26 mouse cellular contexts compared by ENCODE assay signal in the genomic region with DNA sequence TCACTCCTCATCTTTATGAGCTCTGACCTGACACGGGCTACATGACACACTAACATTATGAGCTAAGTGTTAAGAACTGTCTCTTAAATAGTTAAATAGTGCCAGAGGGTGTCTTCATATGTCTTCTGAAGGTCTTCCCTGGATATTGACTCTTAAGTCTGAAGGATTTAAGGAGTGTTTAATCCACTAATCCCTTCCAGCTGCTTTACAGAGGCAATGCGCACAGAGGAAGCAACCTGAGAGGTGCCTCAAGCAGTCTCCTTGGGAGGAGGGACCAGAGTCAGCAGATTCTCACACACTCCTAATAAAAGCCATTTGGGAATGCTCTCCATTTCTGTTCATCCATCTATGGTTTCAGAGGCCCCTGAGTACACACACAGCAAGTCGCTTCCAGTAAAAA.
DNase-seq lines count a peak whose midpoint lies in the region; ATAC-seq and TF ChIP-seq lines count a peak whose summit lies in the region.
"Had no signal": no experiment of that assay in that cellular context is flagged by ENCODE, and none has a peak within 500 bp of the region (broad histone marks: within the 10 kb centered on the region; RNA-seq: fewer than 3 reads in every experiment).

No protein-coding gene starts in this region.

- no peak overlapping the region for H3K4me2 ChIP-seq in midbrain, embryonic 13.5 days (replicated peaks)
- no peak overlapping the region for H3K4me2 ChIP-seq in midbrain, embryonic 16.5 days (ENCODE audit: low read length)
- no peak overlapping the region for H3K4me2 ChIP-seq in limb, embryonic 12.5 days
- H3K4me2 ChIP-seq: embryonic facial prominence, embryonic 13.5 days; heart, embryonic 15.5 days; hindbrain, embryonic 13.5 days; limb, embryonic 15.5 days; lung, embryonic 14.5 days; neural tube, embryonic 13.5 days had no signal

- intact Hi-C loops in heart, adult 2 months (cut with DNase I), result no loop called here

- H3K4me3 ChIP-seq in midbrain, embryonic 13.5 days (replicated peaks), result no peak overlapping the region
- H3K4me3 ChIP-seq in midbrain, embryonic 16.5 days (ENCODE audit: low read depth, low read length), result no peak overlapping the region
- no peak overlapping the region for H3K4me3 ChIP-seq in limb, embryonic 12.5 days (replicated peaks)
- no peak overlapping the region for H3K4me3 ChIP-seq in heart, adult 2 months
- H3K4me3 ChIP-seq: embryonic facial prominence, embryonic 13.5 days; heart, embryonic 15.5 days; hindbrain, embryonic 13.5 days; limb, embryonic 15.5 days; megakaryocyte, embryonic 14.5 days; neural tube, embryonic 13.5 days had no signal

- TF ChIP-seq CTCF in heart, adult 2 months (IDR thresholded peaks at IDR 0.05), result no peak

- H3K27ac ChIP-seq in midbrain, embryonic 13.5 days, result no peak overlapping the region
- no peak overlapping the region for H3K27ac ChIP-seq in midbrain, embryonic 16.5 days (ENCODE audit: low read length)
- no peak overlapping the region for H3K27ac ChIP-seq in limb, embryonic 12.5 days
- no peak overlapping the region for H3K27ac ChIP-seq in heart, adult 2 months
- H3K27ac ChIP-seq: embryonic facial prominence, embryonic 13.5 days; heart, embryonic 15.5 days; hindbrain, embryonic 13.5 days; limb, embryonic 15.5 days; liver, embryonic 14.5 days; neural tube, embryonic 13.5 days; stomach, postnatal 0 days had no signal

- H3K79me2 ChIP-seq in heart, adult 2 months (replicated peaks; ENCODE audit: control insufficient read depth, insufficient read depth, low read length), result no peaks in the 10 kb centered on the region

- ATAC-seq in midbrain, embryonic 13.5 days, result 0 out of 2 replicates have a peak, but pooled peaks have one; percentile 27
- no peak for ATAC-seq in midbrain, embryonic 16.5 days
- peak; percentile 37; the same call in 1 of the 2 replicates for ATAC-seq in limb, embryonic 12.5 days (ENCODE audit: insufficient number of reproducible peaks, insufficient read depth, low FRiP score, low TSS enrichment, low read depth)
- ATAC-seq: forebrain, embryonic 14.5 days had no signal

- peak; percentile 23 for DNase-seq in embryo, embryonic 11.5 days (ENCODE audit: low read depth, low spot score)
- DNase-seq in retina, embryonic 14.5 days (ENCODE audit: low spot score), result peak; percentile 9
- DNase-seq in natural killer cell, adult 2 months (ENCODE audit: low spot score in 2 of 2), result no peak
- no peak for DNase-seq in layer of hippocampus, adult 11-12 months (ENCODE audit: low spot score)
- DNase-seq in heart, adult 2 months, result no peak
- DNase-seq: adrenal gland, postnatal 10 days; cerebellum, adult 18-20 months; cerebellum, postnatal 25 days; gastrocnemius, postnatal 25 days; heart, postnatal 36 days; kidney, adult 18-20 months; lung, embryonic 14.5 days; lung, postnatal 36 days; thymus, postnatal 14 days had no signal

- no peak for TF ChIP-seq EP300 in heart, adult 2 months (IDR thresholded peaks at IDR 0.05; ENCODE audit: insufficient read depth, low read depth, low read length)

- no peaks in the 10 kb centered on the region for H3K4me1 ChIP-seq in midbrain, embryonic 13.5 days (replicated peaks)
- H3K4me1 ChIP-seq in midbrain, embryonic 16.5 days (ENCODE audit: control insufficient read depth, insufficient read depth, low read length), result no peaks in the 10 kb centered on the region
- H3K4me1 ChIP-seq in limb, embryonic 12.5 days (replicated peaks), result no peaks in the 10 kb centered on the region
- no peaks in the 10 kb centered on the region for H3K4me1 ChIP-seq in heart, adult 2 months (ENCODE audit: control insufficient read depth, insufficient read depth, low read length)
- H3K4me1 ChIP-seq: hindbrain, embryonic 13.5 days; limb, embryonic 15.5 days; megakaryocyte, embryonic 14.5 days; neural tube, embryonic 13.5 days had no signal

- no peaks in the 10 kb centered on the region for H3K36me3 ChIP-seq in midbrain, embryonic 13.5 days
- no peaks in the 10 kb centered on the region for H3K36me3 ChIP-seq in midbrain, embryonic 16.5 days (ENCODE audit: control insufficient read depth, insufficient read depth, low read length)
- H3K36me3 ChIP-seq in limb, embryonic 12.5 days, result no peaks in the 10 kb centered on the region
- H3K36me3 ChIP-seq in heart, adult 2 months (ENCODE audit: control insufficient read depth, insufficient read depth, low read length), result no peaks in the 10 kb centered on the region
- H3K36me3 ChIP-seq: embryonic facial prominence, embryonic 13.5 days; heart, embryonic 15.5 days; limb, embryonic 15.5 days; neural tube, embryonic 13.5 days had no signal

- H3K9ac ChIP-seq in midbrain, embryonic 13.5 days (replicated peaks), result no peak overlapping the region
- H3K9ac ChIP-seq in midbrain, embryonic 16.5 days (ENCODE audit: low read depth, low read length), result no peak overlapping the region
- H3K9ac ChIP-seq in limb, embryonic 12.5 days (replicated peaks), result no peak overlapping the region
- no peak overlapping the region for H3K9ac ChIP-seq in heart, adult 2 months (ENCODE audit: low read depth, low read length)
- H3K9ac ChIP-seq: embryonic facial prominence, embryonic 13.5 days; heart, embryonic 15.5 days; hindbrain, embryonic 13.5 days; limb, embryonic 15.5 days; liver, embryonic 14.5 days; lung, embryonic 14.5 days; neural tube, embryonic 13.5 days had no signal

- WGBS in midbrain, embryonic 13.5 days, result 61% methylated on average over 3 of the region's 3 CpGs
- 55% methylated on average over 3 of the region's 3 CpGs for WGBS in midbrain, embryonic 16.5 days
- WGBS in limb, embryonic 12.5 days, result 28% methylated on average over 3 of the region's 3 CpGs
- WGBS in heart, adult 2 months, result 83% methylated on average over 3 of the region's 3 CpGs

- H3K27me3 ChIP-seq in midbrain, embryonic 13.5 days, result no peaks in the 10 kb centered on the region
- no peaks in the 10 kb centered on the region for H3K27me3 ChIP-seq in midbrain, embryonic 16.5 days (ENCODE audit: control insufficient read depth, insufficient read depth, low read depth, low read length)
- H3K27me3 ChIP-seq in limb, embryonic 12.5 days, result no peaks in the 10 kb centered on the region
- no peaks in the 10 kb centered on the region for H3K27me3 ChIP-seq in heart, adult 2 months (ENCODE audit: control insufficient read depth, insufficient read depth, low read length)
- H3K27me3 ChIP-seq: embryonic facial prominence, embryonic 13.5 days; heart, embryonic 15.5 days; hindbrain, embryonic 13.5 days; limb, embryonic 15.5 days; megakaryocyte, embryonic 14.5 days; neural tube, embryonic 13.5 days had no signal

- TF ChIP-seq POLR2A in heart, adult 2 months (IDR thresholded peaks at IDR 0.05; ENCODE audit: insufficient read depth, low read depth, low read length), result no peak

- H3K9me3 ChIP-seq in midbrain, embryonic 13.5 days, result no peaks in the 10 kb centered on the region
- no peaks in the 10 kb centered on the region for H3K9me3 ChIP-seq in midbrain, embryonic 16.5 days (replicated peaks; ENCODE audit: control insufficient read depth, low read length, poor library complexity, severe bottlenecking)
- no peaks in the 10 kb centered on the region for H3K9me3 ChIP-seq in limb, embryonic 12.5 days
- H3K9me3 ChIP-seq: embryonic facial prominence, embryonic 13.5 days; heart, embryonic 15.5 days; hindbrain, embryonic 13.5 days; limb, embryonic 15.5 days; neural tube, embryonic 13.5 days had no signal

Comparison
In these comparisons a context has a peak if more than half of its experiments do, and no peak if none do; other contexts are left out.
1. DNase-seq: peak in embryo, embryonic 11.5 days (single experiment) and retina, embryonic 14.5 days (single experiment); none in natural killer cell, adult 2 months (0 of 2), layer of hippocampus, adult 11-12 months (single experiment) and heart, adult 2 months (0 of 2).